Mouse (Mus musculus) lung, adult 2 months (tissue): ENCODE results near the gene Cox8a.

Experiments used
- CTCF ChIP-seq: fragments of 200-500 bp; IDR thresholded peaks from 2 replicates; pipeline ENCODE4 v1.5.1; 2011; ENCODE audit warnings: mild to moderate bottlenecking, low read length, control low read depth; ENCODE audit not compliant: insufficient read depth
- POLR2A ChIP-seq: fragments of 200-500 bp; IDR thresholded peaks from 2 replicates; pipeline ENCODE4 v1.6.1; 2011; ENCODE audit warnings: low read depth, mild to moderate bottlenecking, control low read depth, low read length, borderline replicate concordance; ENCODE audit errors: extremely low read depth

GRCm38 (mm10) chr19:7266421-7266831, 49.0 kb upstream of the Cox8a start:
- TF ChIP-seq CTCF = no peak
- TF ChIP-seq POLR2A = no peak
